Mouse (Mus musculus) liver, embryonic 15.5 days (tissue): ENCODE measurements around the gene Ovol3. TPM values are rescaled to one million over a fixed set of nuclear protein-coding genes. Genes with fewer than 3 reads are reported as not detected.
A peak's percentile ranks its signal among the peaks of the same experiment; 100 is the strongest.

Experiments used
- ATAC-seq: fragments of 200-750 bp; cut with Nextera tagmentation; 2 replicates; pipeline ENCODE4 v1.8.0; 2017; ENCODE audit warnings: moderate number of reproducible peaks, mild to moderate bottlenecking, moderate library complexity; ENCODE audit not compliant: insufficient read depth
- H3K27ac ChIP-seq: fragments of 300-500 bp; sonication (generic); replicated peaks from 2 replicates; pipeline ENCODE4 v1.5.1; 2015; ENCODE audit warnings: mild to moderate bottlenecking, inconsistent platforms
- H3K27me3 ChIP-seq: fragments of 300-500 bp; sonication (generic); 2 replicates; pipeline ENCODE4 v1.6.1; 2015; ENCODE audit warnings: mild to moderate bottlenecking, inconsistent platforms
- H3K36me3 ChIP-seq: fragments of 300-500 bp; sonication (generic); replicated peaks from 2 replicates; pipeline ENCODE4 v1.6.1; 2015; ENCODE audit warnings: moderate library complexity, mild to moderate bottlenecking, inconsistent platforms
- H3K4me1 ChIP-seq: fragments of 300-500 bp; sonication (generic); replicated peaks from 2 replicates; pipeline ENCODE4 v1.6.1; 2015; ENCODE audit warnings: inconsistent platforms
- H3K4me2 ChIP-seq: fragments of 300-500 bp; sonication (generic); 2 replicates; pipeline ENCODE4 v1.6.1; 2015; ENCODE audit warnings: moderate library complexity, mild to moderate bottlenecking, inconsistent platforms
- H3K4me3 ChIP-seq: fragments of 300-500 bp; sonication (generic); replicated peaks from 2 replicates; pipeline ENCODE4 v1.5.1; 2015; ENCODE audit warnings: mild to moderate bottlenecking, inconsistent platforms
- H3K9ac ChIP-seq: fragments of 300-500 bp; sonication (generic); 2 replicates; pipeline ENCODE4 v1.6.1; 2015; ENCODE audit warnings: moderate library complexity, mild to moderate bottlenecking, inconsistent platforms
- H3K9me3 ChIP-seq: fragments of 300-500 bp; sonication (generic); replicated peaks from 2 replicates; pipeline ENCODE4 v1.6.1; 2016; ENCODE audit warnings: inconsistent platforms
- WGBS: fragments of 180-500 bp; shearing (Covaris S2); methylation state at CpG from one replicate; pipeline ENCODE4 v1.1.7; 2015; ENCODE audit warnings: mixed read lengths; ENCODE audit not compliant: insufficient replicate concordance; 5-methylcytosine and 5-hydroxymethylcytosine counted together
- polyA plus RNA-seq: library from polyadenylated mRNA; unstranded; fragments of >200 nt; fragmentation: Nextera tagmentation; extraction: Ambion mirVana; gene quantifications from 2 replicates; pipeline ENCODE4 v1.2.1, GENCODE M21; 2015

Ovol3 gene
- polyA plus RNA-seq, 1 experiment from 2014 or later: not detected

DNA sequence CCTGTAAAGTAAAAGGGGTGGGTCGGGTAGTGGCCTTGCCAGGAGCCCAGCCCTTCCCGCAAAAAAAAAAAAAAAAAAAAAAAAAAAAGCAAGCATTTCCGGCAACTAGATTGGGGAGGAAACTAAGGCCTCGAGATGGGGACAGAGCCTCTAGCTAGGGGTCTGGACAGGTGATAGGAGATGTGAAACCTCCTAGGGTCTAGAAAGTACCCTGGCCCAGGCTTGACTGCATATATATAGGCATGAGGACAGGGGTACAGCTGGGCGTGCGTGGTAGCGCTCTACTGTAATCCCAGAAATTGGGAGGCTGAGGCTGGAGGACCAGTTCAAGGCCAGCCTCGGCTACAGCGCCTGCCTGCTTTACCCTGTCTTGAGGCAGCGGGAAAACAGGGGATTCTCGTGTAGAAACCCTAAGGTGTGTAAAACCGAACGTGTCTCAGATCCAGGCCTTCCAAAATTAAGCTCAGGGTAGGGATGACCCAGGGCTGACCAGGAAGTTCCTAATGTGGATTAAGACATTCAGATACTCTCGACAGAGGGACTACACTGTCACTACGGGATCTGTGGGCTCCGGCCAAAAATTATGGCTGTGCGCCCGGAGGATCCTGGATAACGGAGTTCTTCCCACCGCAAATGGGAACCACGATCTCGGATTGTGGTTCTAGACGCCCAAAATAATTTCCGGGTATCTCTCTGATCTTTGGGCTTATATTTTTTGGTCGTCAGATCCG lies 41.3 kb downstream of the Ovol3 start:
- H3K9ac ChIP-seq: peak overlapping the region; percentile 85
- H3K9me3 ChIP-seq: no peaks in the 10 kb centered on the region
- peak overlapping the region; percentile 87 for H3K27ac ChIP-seq
- H3K36me3 ChIP-seq: peaks cover 34% of the 10 kb centered on the region
- no peaks in the 10 kb centered on the region for H3K27me3 ChIP-seq
- peak overlapping the region; percentile 88 for H3K4me2 ChIP-seq
- peak overlapping the region; percentile 79 for H3K4me3 ChIP-seq
- under 1% methylated on average over 26 of the region's 26 CpGs for WGBS
- peak; percentile 41 for ATAC-seq
- H3K4me1 ChIP-seq: peaks cover 46% of the 10 kb centered on the region

DNA sequence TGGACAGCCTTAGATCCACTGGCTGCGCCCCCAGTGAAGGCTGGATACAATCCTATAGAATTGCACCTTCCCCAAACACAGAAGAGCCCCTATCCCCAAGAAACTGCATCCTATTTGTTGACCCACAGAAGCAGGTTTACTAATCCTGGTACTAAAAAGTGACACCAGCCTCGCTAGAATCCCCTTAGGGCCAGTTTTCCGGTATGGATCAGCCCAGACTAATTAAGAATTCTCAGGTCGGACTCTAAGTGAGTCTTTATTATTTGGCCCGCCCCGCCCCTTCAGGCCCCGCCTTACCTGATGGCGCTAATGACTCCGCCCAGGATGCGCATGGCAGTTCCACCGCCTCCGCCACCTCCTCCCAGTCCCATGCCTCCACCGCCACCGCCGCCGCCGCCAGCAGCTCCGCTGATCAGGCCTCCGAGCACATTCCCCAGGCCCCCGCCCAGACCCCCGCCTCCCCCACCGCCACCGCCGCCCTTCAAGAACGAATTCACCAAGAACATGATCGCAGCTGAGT lies 41.9 kb downstream of the Ovol3 start:
- H3K9me3 ChIP-seq: no peaks in the 10 kb centered on the region

GRCm38 (mm10) chr7:30193013-30193412 lies 42.5 kb downstream of the Ovol3 start:
- no peak for ATAC-seq

More for the DNA sequence above, 41.9 kb downstream of the Ovol3 start:
- ATAC-seq: peak; percentile 74
- Histone ChIP-seq H3K4me1 (peaks cover 44% of the 10 kb centered on the region), H3K27me3 (no peaks in the 10 kb centered on the region), H3K4me2 (peak overlapping the region; percentile 88), H3K27ac (peak overlapping the region; percentile 87), H3K36me3 (peaks cover 40% of the 10 kb centered on the region), H3K9ac (peak overlapping the region; percentile 85), H3K4me3 (peak overlapping the region; percentile 79)
- WGBS: 2% methylated on average over 26 of the region's 26 CpGs

GRCm38 (mm10) chr7:30192088-30192487 lies 43.4 kb downstream of the Ovol3 start:
- H3K27ac ChIP-seq: no peak overlapping the region
- H3K4me2 ChIP-seq: no peak overlapping the region
- no peak overlapping the region for H3K4me3 ChIP-seq
- peaks cover 37% of the 10 kb centered on the region for H3K4me1 ChIP-seq
- H3K27me3 ChIP-seq: no peaks in the 10 kb centered on the region
- H3K9me3 ChIP-seq: no peaks in the 10 kb centered on the region
- 84% methylated on average over 12 of the region's 12 CpGs for WGBS
- no peak for ATAC-seq
- H3K36me3 ChIP-seq: peaks cover 56% of the 10 kb centered on the region
- no peak overlapping the region for H3K9ac ChIP-seq

More at GRCm38 (mm10) chr7:30193013-30193412, 42.5 kb downstream of the Ovol3 start:
- peaks cover 38% of the 10 kb centered on the region for H3K4me1 ChIP-seq
- peak overlapping the region; percentile 79 for H3K4me3 ChIP-seq
- H3K9me3 ChIP-seq: no peaks in the 10 kb centered on the region
- peak overlapping the region; percentile 85 for H3K9ac ChIP-seq
- WGBS: 54% methylated on average over 9 of the region's 9 CpGs
- H3K27me3 ChIP-seq: no peaks in the 10 kb centered on the region
- H3K27ac ChIP-seq: peak overlapping the region; percentile 87
- H3K4me2 ChIP-seq: peak overlapping the region; percentile 88
- peaks cover 46% of the 10 kb centered on the region for H3K36me3 ChIP-seq

DNA sequence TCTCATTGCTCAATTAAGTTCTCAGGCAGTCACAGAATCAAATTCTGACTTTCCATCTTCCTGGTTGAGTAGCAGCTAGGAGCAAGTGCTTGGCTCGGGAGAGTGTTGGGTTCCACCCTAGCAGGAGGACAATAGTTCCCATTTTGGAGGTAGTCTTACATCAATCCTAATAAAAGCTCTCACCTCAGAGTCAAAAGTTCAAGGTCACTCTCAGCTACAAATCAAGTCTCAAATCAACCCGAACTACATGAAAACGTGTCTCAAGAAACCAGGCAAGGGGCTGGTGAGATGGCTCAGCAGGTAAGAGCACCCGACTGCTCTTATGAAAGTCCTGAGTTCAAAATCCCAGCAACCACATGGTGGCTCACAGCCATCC lies 46.4 kb downstream of the Ovol3 start:
- Histone ChIP-seq H3K27me3 (no peaks in the 10 kb centered on the region), H3K4me3 (no peak overlapping the region), H3K4me2 (no peak overlapping the region), H3K36me3 (peaks cover 75% of the 10 kb centered on the region), H3K27ac (no peak overlapping the region), H3K4me1 (peaks cover 24% of the 10 kb centered on the region), H3K9ac (no peak overlapping the region), H3K9me3 (no peaks in the 10 kb centered on the region)
- 71% methylated on average over 4 of the region's 4 CpGs for WGBS
- no peak for ATAC-seq

DNA sequence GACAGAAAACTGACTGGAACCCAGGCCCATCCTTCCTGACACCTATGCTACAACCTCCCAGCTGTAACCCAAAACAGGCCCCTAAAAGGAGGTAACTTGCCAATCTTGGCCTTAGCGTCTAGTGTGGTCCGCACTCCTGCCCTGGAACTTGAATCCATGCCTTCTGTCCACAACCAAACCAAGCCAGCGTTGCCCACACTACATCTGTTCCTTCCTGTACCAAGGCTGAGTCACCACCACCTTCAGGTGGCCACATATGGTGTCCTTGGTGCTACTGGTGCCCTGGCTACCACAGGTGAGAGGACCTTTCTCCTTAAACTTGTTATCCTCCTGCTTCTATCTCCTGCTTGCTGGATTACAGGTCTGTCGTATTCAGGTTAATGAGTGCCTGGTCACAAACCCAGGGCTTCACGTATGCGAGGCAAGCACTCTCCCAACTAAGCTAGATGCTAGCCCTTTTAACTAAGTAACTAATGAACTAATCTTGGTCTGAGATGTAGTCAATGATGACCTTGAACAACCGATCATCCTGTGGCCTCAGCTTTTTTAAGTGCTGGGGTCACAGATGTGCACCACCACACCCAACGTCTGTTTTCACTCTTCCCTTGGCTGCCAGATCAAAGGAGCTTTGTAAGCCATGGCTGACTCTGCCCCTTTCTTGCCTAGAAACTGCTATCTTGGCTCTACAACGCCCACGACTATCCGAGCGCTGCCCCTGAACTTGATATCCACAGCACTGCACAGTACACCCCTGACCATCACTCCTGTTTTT lies 47.0 kb downstream of the Ovol3 start:
- Histone ChIP-seq H3K4me3 (no peak overlapping the region), H3K27me3 (no peaks in the 10 kb centered on the region), H3K9ac (no peak overlapping the region), H3K9me3 (no peaks in the 10 kb centered on the region), H3K36me3 (peaks cover 75% of the 10 kb centered on the region), H3K27ac (no peak overlapping the region), H3K4me2 (no peak overlapping the region), H3K4me1 (peaks cover 24% of the 10 kb centered on the region)
- ATAC-seq: no peak
- 76% methylated on average over 12 of the region's 12 CpGs for WGBS

GRCm38 (mm10) chr7:30184641-30185348 lies 50.7 kb downstream of the Ovol3 start:
- Histone ChIP-seq H3K4me1 (peaks cover 17% of the 10 kb centered on the region), H3K9me3 (no peaks in the 10 kb centered on the region), H3K27me3 (no peaks in the 10 kb centered on the region), H3K36me3 (peaks cover 45% of the 10 kb centered on the region), H3K4me3 (no peak overlapping the region), H3K4me2 (peak overlapping the region; percentile 66; the same call in 1 of the 2 replicates), H3K9ac (no peak overlapping the region), H3K27ac (no peak overlapping the region)
- 74% methylated on average over 13 of the region's 13 CpGs for WGBS
- no peak for ATAC-seq

- peaks cover 17% of the 10 kb centered on the region for H3K4me1 ChIP-seq
- peak within 1 kb of the TSS; percentile 66 for H3K4me2 ChIP-seq
- peaks cover 38% of the 10 kb centered on the region for H3K36me3 ChIP-seq
- H3K27me3 ChIP-seq: no peaks in the 10 kb centered on the region
- WGBS: 0% methylated on average over 11 of the region's 11 CpGs
- H3K9ac ChIP-seq: no peak within 1 kb of the TSS
- no peaks in the 10 kb centered on the region for H3K9me3 ChIP-seq
- peak within 1 kb of the TSS; percentile 37 for H3K4me3 ChIP-seq
- H3K27ac ChIP-seq: 0 out of 2 replicates have a peak within 1 kb of the TSS, but pooled peaks have one; percentile 2
- ATAC-seq: peak; percentile 84
Measured at GRCm38 (mm10) chr7:30183879-30184289, 51.6 kb downstream of the Ovol3 start, which contains the start of gene Cox7a1. Gene Cox7a1 (plus strand): TSS chr7:30184144.

Other genes with a start within 250 kb of the Ovol3 start
- gene Zfp14, start 184.3 kb downstream of the Ovol3 start, polyA plus RNA-seq: 0.37 and 0.53 TPM in 2 replicates
- 1.3 and 1.6 TPM in 2 replicates for gene Zfp82, start 162.8 kb downstream of the Ovol3 start, polyA plus RNA-seq
- gene Gm26920, start 145.3 kb downstream of the Ovol3 start, polyA plus RNA-seq: not detected in 2 replicates
- gene Zfp566, start 145.2 kb downstream of the Ovol3 start, polyA plus RNA-seq: 1.4 and 1.9 TPM in 2 replicates
- gene Zfp260, start 140.9 kb downstream of the Ovol3 start, polyA plus RNA-seq: 12.2 and 13.4 TPM in 2 replicates
- 1.4 and 1.6 TPM in 2 replicates for gene Zfp382, start 113.8 kb downstream of the Ovol3 start, polyA plus RNA-seq
- 4.2 and 4.5 TPM in 2 replicates for gene Zfp146, start 66.0 kb downstream of the Ovol3 start, polyA plus RNA-seq
- 5.6 and 7.7 TPM in 2 replicates for gene Cox7a1, start 51.6 kb downstream of the Ovol3 start, polyA plus RNA-seq
- gene Capns1, start 36.9 kb downstream of the Ovol3 start, polyA plus RNA-seq: 36.2 and 40.8 TPM in 2 replicates
- gene Polr2i, start 3.8 kb downstream of the Ovol3 start, polyA plus RNA-seq: 43.3 and 44.4 TPM in 2 replicates
- gene Tbcb, start 3.5 kb downstream of the Ovol3 start, polyA plus RNA-seq: 42.0 and 44.0 TPM in 2 replicates
- 0.17 TPM in 2 replicates for gene Thap8, start 44.4 kb upstream of the Ovol3 start, polyA plus RNA-seq
- 8.1 and 8.9 TPM in 2 replicates for gene Wdr62, start 44.7 kb upstream of the Ovol3 start, polyA plus RNA-seq
- gene Clip3, start 56.0 kb upstream of the Ovol3 start, polyA plus RNA-seq: 0.55 and 0.76 TPM in 2 replicates
- gene Alkbh6, start 73.0 kb upstream of the Ovol3 start, polyA plus RNA-seq: 15.9 and 16.5 TPM in 2 replicates
- 15.7 and 20.2 TPM in 2 replicates for gene Syne4, start 79.1 kb upstream of the Ovol3 start, polyA plus RNA-seq
- gene E130208F15Rik, start 86.0 kb upstream of the Ovol3 start, polyA plus RNA-seq: 1.4 and 2.0 TPM in 2 replicates
- 4.3 and 5.1 TPM in 2 replicates for gene Sdhaf1, start 88.2 kb upstream of the Ovol3 start, polyA plus RNA-seq
- gene Lrfn3, start 127.0 kb upstream of the Ovol3 start, polyA plus RNA-seq: 1.9 and 2.0 TPM in 2 replicates
- gene Tyrobp, start 178.0 kb upstream of the Ovol3 start, polyA plus RNA-seq: 146 and 160 TPM in 2 replicates
- gene Hcst, start 184.1 kb upstream of the Ovol3 start, polyA plus RNA-seq: 6.7 and 7.0 TPM in 2 replicates
- gene Nfkbid, start 186.0 kb upstream of the Ovol3 start, polyA plus RNA-seq: 1.6 and 1.8 TPM in 2 replicates
- gene Aplp1, start 209.8 kb upstream of the Ovol3 start, polyA plus RNA-seq: 5.3 and 6.2 TPM in 2 replicates
- gene Kirrel2, start 222.0 kb upstream of the Ovol3 start, polyA plus RNA-seq: 0.03 and 0.37 TPM in 2 replicates
- 0.10 TPM in 1 of 2 replicates, not detected in the other for gene Nphs1, start 222.6 kb upstream of the Ovol3 start, polyA plus RNA-seq